Mouse (Mus musculus) bone marrow macrophage, adult 2 months (primary cell): ENCODE measurements at regions not wholly inside any gene's neighbourhood (a gene's known extent, or its start where the extent isn't known, plus 50 kb on each side); places are given as distances from the start of the nearest gene placed in this dataset.

ENCODE experiments used
- H3K27ac ChIP-seq: 2 replicates; pipeline ENCODE4 v1.5.1; 2012; ENCODE audit warnings: low read depth, low read length; ENCODE audit not compliant: insufficient read depth
- H3K4me1 ChIP-seq: 2 replicates; pipeline ENCODE4 v1.6.1; 2012; ENCODE audit warnings: low read length; ENCODE audit not compliant: control insufficient read depth, insufficient read depth
- H3K4me3 ChIP-seq: 2 replicates; pipeline ENCODE4 v1.5.1; 2012; ENCODE audit warnings: mild to moderate bottlenecking, low read length, moderate library complexity; ENCODE audit not compliant: insufficient read depth
- CTCF ChIP-seq: IDR thresholded peaks from 2 replicates; pipeline ENCODE4 v1.5.1; 2012; ENCODE audit warnings: low read depth, mild to moderate bottlenecking, low read length, moderate library complexity
- POLR2A ChIP-seq: IDR thresholded peaks from 2 replicates; pipeline ENCODE4 v1.6.1; 2012; ENCODE audit warnings: mild to moderate bottlenecking, low read depth, low read length, borderline replicate concordance

DNA sequence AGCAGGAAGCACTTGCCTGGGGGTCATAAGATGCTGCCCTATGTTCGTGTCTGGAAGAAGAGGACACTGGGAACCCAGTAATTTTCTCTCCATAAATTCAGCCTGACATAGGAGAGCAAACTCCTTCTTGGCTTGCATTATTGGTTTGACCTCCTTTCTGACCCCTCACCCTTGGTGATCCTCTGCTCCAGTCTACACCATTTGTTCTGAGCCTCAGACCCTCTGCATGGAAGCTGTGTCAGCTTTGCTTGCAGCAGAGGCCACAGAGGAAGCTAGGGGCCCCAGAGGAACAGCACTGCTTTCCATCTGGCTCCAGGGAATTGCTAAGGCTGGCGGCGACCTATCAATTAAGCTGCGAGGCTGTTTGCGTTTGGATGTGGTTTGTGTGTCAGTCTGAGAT is 102.7 kb upstream of the Cdc42ep3 start:
- TF ChIP-seq POLR2A (no peak), CTCF (no peak)
- H3K4me3 ChIP-seq, result no peak overlapping the region

DNA sequence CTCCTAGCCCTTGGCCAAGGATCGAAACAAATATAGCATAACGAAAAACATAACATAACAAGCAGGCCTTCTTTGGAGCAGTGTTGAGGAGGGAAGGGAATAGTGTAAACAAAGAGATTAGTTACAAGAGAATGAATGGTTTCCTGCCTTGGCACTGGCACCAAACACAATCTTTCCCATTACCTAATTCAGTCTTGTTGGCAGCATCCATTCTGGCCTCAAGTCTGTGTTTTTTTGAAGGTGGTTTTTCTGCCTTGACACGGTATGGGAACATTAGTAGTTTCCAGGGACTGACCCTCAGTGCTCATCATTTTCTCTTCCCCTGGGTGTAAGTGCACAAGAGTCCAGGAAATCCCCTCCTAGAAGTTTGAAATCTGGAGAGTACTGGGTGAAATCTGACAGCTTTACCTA is 106.8 kb upstream of the Cdc42ep3 start:
- H3K27ac ChIP-seq, result no peak overlapping the region
- H3K4me1 ChIP-seq, result peaks cover 12% of the 10 kb centered on the region
- H3K4me3 ChIP-seq, result no peak overlapping the region
- TF ChIP-seq POLR2A (no peak), CTCF (no peak)

More for the DNA sequence above, 102.7 kb upstream of the Cdc42ep3 start:
- Histone ChIP-seq H3K27ac (no peak overlapping the region), H3K4me1 (peaks cover 13% of the 10 kb centered on the region)

DNA sequence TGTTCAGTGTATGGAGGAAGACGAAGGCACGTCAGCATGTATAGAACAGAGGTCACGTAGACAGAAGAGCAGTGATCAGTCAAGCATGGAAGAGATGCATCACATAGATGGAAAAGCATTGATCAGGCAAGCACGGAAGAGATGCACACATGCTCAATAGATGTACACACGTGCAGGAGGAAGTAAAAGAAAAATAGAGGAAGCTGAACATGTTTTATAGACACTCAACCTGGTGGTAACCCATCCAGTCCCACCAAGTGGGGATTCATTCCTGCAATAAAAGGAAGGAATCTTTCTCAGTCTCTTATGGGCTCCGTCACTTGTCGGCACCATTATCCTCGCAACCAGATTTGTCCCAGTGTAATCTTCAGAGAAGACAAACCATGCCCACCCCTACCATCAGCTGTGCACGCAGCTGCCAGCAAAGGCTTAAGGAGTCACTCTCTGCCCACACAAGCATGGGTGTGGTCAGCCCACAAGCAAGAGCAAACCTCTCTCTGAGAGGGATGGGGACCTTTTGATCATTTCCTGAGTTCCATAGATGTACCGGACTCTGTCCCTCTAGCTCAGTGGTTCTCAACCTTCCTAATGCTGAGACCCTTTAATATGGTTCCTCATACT is 108.3 kb upstream of the Cdc42ep3 start:
- H3K4me1 ChIP-seq, result peaks cover 5% of the 10 kb centered on the region; the same call in 1 of the 2 replicates

DNA sequence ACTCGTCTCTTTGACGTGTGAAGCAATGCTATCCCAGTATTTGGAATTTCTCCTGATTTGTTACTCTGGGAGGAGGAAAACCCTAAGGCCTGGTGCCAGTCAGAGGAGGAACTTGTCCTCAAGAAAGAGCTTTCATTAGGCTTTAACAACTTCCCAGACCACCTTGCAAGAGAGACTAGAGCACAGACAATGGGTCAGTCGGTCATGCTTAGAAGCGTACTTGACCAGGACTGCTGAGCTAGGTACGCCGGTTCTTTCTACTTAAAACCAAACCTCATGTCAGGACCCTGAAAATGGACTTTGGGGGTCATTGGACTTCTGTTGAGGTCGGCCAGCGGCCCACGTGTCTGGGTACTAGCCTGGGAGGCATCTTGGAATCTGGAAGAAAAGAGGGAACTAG is 110.8 kb upstream of the Cdc42ep3 start:
- Histone ChIP-seq H3K4me3 (no peak overlapping the region), H3K4me1 (peaks cover 5% of the 10 kb centered on the region; the same call in 1 of the 2 replicates), H3K27ac (no peak overlapping the region)
- TF ChIP-seq CTCF, result no peak
- no peak for TF ChIP-seq POLR2A

More for the DNA sequence above, 108.3 kb upstream of the Cdc42ep3 start:
- Histone ChIP-seq H3K4me3 (no peak overlapping the region), H3K27ac (no peak overlapping the region)
- TF ChIP-seq POLR2A (no peak), CTCF (no peak)

DNA sequence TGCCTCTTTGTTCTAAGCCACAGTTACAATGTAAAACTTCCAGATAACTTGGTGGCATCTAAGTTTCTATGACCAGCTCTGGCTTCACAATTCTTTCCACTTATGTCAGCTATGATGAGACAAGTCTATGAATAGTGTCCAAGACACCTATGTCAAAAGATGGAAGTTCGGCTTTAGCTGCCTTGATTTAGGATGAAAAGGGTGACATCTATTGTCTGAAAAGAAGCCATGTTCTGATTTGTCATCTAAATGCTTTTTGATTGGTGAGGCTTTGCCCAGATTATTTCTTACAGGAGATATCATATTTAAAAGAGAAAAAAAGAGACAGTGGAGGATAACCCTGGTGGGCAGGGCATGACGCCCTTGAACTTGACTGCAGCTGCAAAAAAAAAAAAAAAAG is 116.7 kb upstream of the Cdc42ep3 start:
- no peak overlapping the region for H3K27ac ChIP-seq
- no peak overlapping the region for H3K4me3 ChIP-seq
- TF ChIP-seq CTCF (no peak), POLR2A (no peak)
- peaks cover 5% of the 10 kb centered on the region for H3K4me1 ChIP-seq

DNA sequence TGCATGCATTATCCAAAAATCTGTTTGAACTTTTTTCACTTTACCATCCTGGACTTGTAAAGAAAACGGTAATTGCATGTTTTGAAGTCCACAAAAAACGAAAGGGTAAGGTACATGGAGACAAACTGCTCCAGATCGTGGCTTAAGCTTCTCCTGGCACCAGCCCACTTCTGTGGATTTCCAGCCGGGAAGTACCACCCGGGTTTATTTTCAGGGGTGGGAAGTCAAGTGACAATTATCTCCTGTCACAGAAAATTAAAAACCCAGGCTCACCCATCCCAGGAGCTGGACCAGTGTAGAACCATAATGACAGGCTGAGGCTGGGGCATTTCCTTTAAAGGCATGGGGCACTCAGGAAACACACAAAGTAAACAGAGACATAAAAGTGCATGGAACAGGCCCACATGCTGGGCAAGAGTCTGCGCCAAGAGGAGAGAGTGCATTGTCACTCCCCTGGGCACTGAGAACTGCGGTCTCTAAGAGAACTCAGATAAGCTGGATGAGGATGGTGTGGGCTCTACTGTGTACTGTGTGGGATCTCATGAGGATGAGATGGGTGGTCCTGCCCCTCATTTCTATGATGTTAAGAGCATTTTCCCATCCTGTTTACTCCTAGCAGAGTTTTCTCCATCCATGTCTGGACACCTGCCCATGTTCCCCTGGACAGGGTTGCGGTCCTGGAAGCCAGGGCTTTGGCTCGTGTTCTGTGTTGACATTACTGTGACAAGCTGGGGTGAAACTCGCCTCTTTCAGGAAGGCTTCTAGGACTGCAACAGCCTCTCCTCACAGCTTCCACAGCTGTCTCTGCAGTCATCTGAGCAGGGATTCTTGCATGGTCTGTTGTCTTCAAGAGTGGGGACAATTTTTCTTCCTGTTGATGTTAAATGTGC is 117.5 kb upstream of the Cdc42ep3 start:
- peaks cover 5% of the 10 kb centered on the region for H3K4me1 ChIP-seq
- no peak overlapping the region for H3K27ac ChIP-seq
- H3K4me3 ChIP-seq, result no peak overlapping the region
- TF ChIP-seq POLR2A (no peak), CTCF (no peak)

DNA sequence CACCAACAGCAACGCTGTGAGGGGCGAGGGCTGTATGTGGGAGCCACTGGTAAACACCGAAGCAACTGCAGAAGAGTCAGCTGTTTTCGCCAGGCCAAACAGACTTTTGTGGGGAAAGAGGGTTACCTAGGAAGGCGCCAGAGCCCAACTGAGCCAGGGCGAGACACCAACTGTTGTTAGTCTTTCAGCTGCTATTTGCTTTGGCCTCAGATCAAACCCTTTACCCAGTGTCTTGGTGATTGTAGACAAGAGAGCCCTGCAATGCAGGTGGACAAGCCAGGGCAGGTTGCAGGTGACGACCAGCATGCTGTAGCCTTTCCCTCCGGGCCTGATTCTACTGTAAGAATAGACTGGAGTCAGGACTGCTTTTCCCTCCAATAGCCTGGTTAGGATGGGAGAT is 121.8 kb upstream of the Cdc42ep3 start:
- H3K4me3 ChIP-seq, result no peak overlapping the region
- no peak overlapping the region for H3K27ac ChIP-seq
- TF ChIP-seq POLR2A (no peak), CTCF (no peak)
- peaks cover 10% of the 10 kb centered on the region for H3K4me1 ChIP-seq

DNA sequence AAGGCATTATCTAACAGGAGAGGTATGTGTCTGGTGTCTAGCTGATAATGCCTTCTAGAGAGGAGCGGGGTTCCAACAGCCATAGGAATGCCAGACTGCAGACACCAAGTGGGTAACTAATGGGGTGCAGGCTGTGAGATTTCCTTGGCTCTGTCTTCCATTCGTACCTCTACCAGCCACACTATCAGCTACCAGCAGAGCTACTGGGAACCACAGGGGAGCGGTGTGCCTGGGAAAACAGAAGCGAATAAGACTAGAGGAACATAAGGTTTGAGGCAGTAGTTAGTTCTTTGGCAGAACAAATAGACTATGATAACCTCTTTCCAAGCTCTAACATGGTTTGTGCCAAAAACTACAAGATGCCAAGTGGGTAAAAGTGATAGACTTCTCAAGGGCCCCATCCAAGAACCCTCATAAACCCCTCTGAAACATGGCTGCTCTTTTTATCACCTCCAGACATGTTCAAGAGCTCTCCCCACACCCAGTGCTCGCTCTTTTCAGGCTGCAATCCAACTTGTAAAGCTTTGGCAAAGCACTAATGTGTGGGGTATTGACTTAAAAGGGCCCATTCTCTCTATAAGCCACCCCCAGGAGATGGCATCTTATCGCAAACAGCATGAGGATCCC is 126.3 kb upstream of the Cdc42ep3 start:
- Histone ChIP-seq H3K27ac (no peak overlapping the region), H3K4me1 (peaks cover 21% of the 10 kb centered on the region), H3K4me3 (no peak overlapping the region)
- TF ChIP-seq POLR2A (no peak), CTCF (no peak)

DNA sequence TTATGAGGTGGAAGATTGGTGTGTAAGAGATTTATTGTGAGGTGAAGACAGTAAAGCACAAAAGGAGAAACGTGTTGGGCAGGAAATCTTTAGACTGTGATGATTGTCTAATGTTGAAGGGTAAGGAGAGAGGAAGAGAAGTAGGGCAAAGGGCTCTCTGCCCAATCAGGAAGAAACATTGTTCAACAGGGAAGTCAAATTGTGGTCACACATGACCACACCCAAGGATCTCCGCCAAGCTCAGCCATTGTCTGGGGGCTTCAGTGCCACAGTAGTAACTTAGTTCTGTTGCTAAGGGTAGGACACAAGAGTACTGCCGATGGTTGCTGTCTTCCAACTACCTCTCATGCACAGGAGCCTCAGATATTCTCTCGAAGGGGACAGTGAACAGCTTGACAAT is 127.0 kb upstream of the Cdc42ep3 start:
- TF ChIP-seq POLR2A, result no peak
- TF ChIP-seq CTCF, result no peak
- Histone ChIP-seq H3K4me1 (peaks cover 21% of the 10 kb centered on the region), H3K4me3 (no peak overlapping the region), H3K27ac (no peak overlapping the region)

DNA sequence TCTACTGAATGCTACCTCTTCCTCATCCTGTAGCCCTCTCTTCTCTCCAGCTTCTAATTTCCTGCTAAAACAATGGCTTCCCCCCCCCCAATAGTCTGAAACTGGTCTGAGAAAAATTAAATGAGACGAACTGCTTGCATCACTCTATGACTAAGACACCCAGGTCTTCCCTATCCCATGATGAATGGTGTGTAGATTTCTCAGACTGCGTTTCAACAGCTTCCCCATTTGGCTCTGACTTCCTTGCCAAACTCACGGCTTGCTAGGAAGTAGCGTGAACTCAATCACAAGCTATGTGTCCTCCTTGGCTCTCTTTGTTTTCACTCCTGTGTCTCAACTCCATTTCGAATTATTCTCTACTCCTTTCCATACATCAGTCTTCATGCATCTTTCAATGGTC is 126.4 kb upstream of the Rmdn2 start:
- TF ChIP-seq POLR2A (no peak), CTCF (no peak)
- Histone ChIP-seq H3K4me3 (no peak overlapping the region), H3K27ac (no peak overlapping the region), H3K4me1 (peaks cover 23% of the 10 kb centered on the region)
